Mouse (Mus musculus) cerebellum, postnatal 25 days (tissue): ENCODE data around the gene Ceacam15.

ENCODE experiments used
- DNase-seq, 2 experiments: peaks; one replicate each; pipeline ENCODE4 v3.0.0; 2021; ENCODE audit warnings: mixed read lengths in 2 of 2

Gene Ceacam15

GRCm38 (mm10) chr7:16629598-16630296, 45.8 kb downstream of the Ceacam15 start:
- DNase-seq, result peak; percentile 58 to 70

- DNase-seq, result peak; percentile 60 to 79
These were observed 47.3 kb downstream of the Ceacam15 start for GRCm38 (mm10) chr7:16628096-16628771.

GRCm38 (mm10) chr7:16623687-16624086, 51.8 kb downstream of the Ceacam15 start:
- peak in 1 of 2 experiments; percentile 53 for DNase-seq

GRCm38 (mm10) chr7:16623131-16623530, 52.4 kb downstream of the Ceacam15 start:
- DNase-seq, result no peak
